Mouse (Mus musculus): ENCODE results near the gene Tmem229b. TPM values are rescaled to one million over a fixed set of nuclear protein-coding genes. Genes with fewer than 3 reads are reported as not detected.
"Not testable (repeated sequence)": the region's sequence is repeated elsewhere in the genome, so short reads cannot be mapped to it uniquely, and the experiment has no call there.

Tmem229b gene
- total RNA-seq, 2 experiments from 2014 or later: 28.0 to 28.9 TPM

DNA sequence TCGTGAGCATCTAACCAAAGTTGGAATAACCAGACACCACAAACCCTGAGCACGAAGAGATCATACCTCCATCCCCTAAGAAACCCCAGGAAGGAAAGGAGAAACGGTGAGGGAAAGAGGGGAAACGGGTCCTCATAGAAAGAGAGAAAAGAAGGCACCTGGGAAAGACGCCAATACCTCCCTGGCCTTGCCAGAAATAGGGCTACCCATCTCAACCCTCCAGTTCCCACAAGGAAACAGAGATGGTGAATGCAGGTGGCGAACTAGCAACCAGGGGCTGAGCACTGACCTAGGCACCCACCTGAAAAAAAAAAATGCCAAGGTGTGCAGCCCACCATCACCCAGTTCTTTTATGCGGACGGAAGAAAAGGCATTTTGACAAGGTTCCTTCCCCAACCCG lies 1.4 kb downstream of the Tmem229b start:
- no peak for DNase-seq

DNA sequence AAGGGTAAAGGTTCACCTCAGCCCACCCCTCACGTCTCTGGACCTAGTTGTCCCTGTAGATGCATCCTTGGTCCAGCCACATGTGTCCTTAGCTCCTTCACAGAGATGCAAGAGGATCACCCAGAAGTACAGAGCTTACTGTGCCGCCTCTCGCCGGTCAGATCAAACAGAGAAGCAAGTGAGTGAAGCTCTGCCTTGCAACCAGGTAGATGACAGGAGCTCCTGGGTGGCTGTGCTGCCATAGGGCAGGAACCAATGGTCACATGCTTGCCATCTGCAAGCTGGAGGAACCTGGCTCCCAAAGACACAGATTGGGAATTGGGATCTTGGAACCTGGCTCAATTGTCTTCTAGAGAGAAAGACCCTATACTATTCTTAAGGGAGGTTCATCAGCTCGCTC lies 2.0 kb downstream of the Tmem229b start:
- DNase-seq: no peak

DNA sequence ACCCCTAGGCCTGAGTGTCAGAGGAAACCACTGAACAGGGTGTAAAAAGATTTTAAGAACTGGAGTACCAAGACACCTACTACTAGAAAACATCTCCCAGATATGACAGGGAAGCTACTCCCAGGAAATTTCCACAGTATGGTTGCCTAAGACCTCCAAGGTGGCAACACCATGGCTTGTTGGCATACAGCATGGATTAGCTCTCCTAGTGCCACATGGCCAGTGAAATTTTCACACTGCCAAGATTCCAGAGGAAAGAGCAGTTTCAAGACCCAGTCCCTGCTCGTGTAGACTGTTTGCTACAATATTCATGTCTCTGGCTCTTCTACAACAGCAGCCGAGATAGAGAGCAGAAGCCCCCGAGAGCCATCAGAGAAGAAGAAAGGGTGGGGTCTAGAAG lies 4.4 kb downstream of the Tmem229b start:
- DNase-seq: no peak

DNA sequence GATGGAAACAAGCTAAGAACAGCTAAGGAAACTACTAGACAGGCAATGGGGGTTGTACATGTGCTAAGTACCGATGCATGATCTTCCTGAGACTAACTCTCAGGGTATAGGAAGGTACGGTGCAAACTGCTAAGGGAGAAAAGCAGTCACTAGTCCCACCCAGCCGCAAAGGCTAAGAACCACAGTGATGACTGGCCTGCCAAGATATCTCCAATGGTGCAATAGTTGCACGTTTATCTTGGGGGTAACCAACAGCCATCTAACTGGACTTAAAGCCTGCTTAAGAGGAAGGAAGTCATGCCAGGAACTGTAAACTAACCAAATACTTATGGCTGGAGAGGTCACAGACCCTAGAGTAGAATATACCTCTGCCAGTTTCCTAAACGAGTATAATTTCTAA lies 5.0 kb downstream of the Tmem229b start:
- no peak for DNase-seq

DNA sequence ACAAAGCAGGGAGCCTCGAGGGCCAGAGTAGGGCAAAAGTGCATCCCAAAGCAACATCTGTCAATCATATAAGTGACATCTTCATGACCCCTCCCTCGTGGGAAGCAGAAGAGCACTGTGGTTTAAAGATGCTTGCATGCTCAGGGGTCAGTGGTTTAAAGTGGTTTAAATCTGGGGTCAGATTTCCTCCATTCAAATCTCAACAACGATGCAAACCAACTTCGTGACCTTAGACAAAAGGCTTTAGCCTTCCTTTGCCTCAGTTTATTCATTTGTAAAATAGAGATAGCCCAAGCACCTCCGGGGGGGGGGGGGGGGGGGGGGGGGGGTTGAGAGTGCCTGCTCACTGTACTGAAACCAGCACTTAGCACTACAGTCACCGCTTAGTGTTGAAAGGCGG lies 10.7 kb downstream of the Tmem229b start:
- no peak for DNase-seq

DNA sequence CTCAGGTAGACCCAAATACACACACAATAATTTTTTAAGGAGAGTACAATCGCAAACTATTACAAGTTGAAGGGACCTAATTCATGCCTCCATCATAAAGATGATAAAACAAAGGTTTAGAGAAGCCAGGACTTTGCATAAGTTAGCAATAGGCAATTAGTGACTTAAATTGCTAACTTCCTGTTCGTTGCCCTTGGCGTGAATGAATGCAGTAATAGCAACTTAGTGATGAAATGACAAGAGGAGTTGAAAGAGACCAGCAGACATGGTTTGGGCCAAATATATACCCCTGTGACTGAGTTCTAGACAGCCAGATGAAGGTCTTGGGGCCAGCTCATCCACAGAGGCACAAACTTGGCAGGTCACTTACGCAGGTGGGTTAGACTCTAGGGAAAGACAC lies 11.2 kb downstream of the Tmem229b start:
- no peak for DNase-seq

DNA sequence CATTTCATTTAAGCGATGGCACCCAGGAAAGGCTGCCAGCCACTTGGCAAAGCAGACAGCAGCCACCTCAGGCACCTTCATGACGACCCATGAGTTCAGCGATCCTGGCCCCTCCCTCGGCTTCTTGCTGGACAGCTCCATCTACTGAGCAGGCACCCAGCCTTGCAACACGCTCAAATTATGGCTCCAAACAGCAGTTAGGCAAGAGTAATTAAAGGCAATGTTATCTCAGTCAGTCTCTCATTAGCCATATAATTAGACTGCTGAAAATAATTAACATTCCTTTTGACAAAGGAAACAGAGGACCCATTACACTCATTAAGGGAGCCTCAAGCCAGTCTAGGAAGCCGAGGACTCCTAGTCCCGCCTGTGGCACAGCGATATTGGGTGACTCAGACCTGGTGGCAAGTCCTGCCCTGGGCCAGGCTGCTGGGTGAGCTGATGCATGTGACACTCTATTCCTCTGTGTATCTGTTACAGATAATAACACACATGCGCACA lies 19.8 kb downstream of the Tmem229b start:
- DNase-seq: peak in 1 of 2 experiments; percentile 21

DNA sequence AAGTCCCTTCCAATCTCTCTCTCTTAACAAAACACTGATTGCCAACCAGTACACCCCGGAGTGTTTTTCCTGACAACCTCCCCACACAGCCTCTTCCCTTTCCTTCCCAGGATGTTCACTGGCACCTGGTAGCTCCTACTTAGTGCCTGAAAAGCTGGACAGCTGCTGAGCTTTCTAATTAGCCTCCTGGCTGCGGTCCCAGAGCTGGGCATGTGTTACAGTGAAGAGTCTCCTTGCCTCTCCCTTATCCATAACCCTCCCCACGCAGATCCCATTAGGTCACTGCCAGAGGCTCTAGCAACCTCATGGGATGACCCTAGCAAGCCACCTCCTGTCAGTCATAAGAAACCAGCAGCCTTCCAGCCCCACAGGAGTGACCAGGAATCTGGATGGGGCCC lies 23.4 kb downstream of the Tmem229b start:
- DNase-seq: peak in 1 of 2 experiments; percentile 18

DNA sequence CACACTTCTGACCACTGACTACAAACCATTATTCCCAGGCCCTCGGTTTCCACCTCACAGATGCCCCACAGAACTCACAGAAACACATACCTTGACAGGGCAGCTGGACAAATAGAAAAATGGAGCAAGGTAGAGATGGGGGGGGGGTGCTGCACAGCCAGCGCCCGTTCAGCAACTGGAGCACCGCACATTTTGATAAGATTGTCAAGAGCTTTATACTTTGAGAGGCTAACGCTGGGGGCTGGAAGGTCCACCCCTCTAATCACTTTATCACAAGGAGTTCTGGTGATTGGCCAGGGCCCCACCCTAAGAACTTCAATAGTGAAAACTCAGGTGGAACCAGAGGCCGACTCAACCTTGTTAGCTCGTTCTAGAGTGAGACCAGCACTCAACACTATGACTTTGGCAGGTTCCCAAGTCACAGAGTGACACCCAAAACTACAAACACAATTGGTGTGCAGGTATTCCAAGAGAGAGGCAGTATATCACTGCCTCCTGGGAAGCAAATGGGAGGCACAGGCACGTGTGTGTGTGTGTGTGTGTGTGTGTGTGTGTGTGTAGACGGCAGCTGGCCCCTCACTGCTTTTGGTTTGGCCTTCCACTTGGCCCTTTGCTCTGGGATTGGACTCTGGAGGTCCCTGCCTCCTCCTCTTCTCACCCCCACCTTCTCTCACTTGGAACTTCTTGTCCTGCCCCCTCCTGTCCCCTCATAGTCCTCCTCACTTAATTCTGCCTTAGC lies 24.0 kb downstream of the Tmem229b start:
- DNase-seq: no peak

DNA sequence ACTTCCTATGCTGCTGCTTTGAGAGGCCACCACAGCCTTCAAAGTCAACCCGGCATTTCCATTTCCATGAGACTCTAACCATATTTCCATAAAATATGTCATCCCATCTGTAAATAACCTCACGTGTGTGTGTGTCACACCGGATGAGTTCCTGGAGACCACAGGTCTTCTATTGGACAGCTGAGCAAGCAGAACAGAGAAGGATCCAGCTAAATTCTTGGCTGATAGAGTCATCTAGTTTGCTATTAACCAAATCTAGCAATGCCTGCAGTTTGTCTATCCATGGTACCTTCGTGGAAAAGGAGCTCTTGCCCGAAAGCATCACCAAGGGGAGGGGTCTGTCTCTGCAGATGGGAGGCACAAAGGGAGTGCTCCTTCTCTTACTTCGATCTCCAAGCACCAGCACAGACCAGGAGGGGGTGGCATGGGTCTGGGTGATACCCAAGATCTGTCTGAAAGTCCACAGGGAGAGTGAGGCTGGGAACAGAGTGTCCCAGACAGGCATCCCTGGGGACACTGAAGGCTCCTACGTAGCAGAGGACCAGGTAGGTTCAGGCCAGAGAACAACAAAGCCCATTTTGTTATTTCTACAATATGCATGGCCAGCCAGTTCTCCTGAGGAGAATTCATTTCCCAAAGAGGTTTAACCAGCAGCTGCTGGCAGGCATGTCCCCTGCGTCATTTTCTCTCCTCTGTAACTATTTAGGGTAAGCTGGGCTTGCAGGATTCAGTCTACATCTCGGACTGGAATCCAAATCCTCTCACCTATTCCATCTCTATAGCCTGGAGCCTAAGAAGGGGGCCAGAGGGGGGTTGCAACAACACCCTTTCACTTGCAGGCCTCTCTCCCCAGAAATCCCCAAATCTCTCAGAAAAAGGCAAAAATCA lies 25.2 kb downstream of the Tmem229b start:
- peak in 1 of 2 experiments; percentile 9 for DNase-seq

DNA sequence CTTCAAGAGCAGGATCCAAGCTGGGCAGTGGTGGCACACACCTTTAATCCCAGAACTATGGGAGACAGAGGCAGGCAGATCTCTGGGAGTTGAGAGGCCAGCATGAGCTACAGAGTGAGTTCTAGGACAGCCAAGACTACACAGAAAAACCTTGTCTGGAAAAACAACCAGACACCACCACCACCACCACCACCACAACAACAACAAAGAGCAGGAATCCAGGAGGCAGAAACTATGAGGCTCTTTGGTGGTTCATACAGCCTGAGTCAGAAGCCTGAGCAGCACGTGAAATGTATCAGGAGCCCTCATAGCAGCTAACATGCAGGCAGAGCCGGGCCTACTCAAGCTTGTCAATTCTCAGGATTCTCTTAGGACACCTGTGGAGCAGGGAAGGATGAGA lies 26.3 kb downstream of the Tmem229b start:
- DNase-seq: no peak

DNA sequence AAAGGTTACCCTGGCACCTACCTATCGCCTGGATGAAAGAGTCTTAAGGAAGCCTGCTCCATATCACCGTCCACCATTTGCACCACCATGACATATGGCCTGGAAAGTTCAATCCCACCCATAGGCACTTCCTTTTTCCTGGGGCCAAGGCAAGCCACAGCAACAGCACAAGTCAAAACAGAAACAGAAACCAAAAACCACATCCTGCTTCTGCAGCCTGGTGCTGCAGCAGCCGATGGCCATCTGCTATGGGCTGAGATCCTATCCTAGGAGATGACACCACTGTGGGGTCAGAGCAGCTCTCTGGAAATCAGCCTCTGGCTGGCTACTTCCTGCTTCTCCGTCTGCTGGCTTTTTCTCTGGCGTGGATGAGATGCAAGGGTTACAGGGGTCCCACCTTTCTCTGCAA lies 26.7 kb downstream of the Tmem229b start:
- DNase-seq: no peak

DNA sequence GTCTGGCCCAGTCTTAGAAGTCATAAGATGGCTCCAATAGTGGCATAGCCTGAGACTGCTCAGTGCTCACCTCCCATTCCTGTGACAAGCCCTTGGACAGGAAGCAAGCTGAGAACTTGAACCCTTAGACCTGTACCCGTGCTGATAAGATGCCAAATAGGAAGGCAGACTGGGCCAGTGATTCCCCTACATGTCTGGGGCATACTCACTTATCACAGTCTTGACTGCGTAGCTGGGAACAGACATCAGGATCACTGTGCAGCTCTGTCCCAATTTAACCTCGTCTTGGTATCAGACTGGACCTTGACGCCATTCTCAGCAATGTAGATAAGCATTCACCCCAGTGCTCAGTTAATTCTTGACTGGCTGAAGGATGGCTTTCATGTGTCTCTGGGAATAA lies 29.9 kb downstream of the Tmem229b start:
- no peak for DNase-seq

DNA sequence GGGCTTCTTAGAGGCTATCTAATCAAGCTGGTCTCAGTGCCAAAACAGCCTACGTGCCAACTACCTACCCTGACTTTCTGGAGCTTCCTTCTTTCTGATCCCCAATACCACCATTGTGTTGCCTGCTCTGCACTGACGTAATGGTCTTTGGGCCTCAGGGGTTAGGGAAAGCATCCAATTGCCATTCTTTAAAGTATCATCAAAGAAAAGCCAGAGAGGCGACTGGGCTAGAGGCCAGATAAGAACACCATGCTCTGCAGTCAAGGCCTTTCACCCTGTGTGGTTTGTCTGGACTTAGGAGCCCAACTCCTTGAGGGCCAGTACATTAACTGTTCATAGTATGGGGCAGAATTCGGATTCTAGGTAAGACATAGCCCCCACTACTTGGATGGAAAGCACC lies 30.3 kb downstream of the Tmem229b start:
- DNase-seq: no peak

DNA sequence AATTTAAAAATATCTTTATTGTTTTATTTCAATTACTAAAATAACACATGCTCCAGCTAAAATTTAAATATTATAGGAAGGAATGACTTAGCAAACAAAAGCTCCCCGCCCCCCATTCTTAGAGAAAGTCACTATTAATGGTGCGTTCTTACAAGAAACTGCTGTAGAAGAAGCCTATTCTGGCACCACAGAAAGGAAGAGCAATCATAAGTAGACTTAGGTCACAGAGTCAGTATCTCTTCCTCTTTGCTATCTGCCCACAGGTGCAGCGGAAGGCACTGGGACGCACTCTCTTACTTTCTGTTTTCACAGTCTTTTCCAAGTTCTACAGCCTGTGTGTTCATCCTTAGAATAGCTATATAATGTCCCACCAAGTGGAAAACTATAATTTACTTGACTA lies 31.6 kb downstream of the Tmem229b start:
- no peak for DNase-seq

DNA sequence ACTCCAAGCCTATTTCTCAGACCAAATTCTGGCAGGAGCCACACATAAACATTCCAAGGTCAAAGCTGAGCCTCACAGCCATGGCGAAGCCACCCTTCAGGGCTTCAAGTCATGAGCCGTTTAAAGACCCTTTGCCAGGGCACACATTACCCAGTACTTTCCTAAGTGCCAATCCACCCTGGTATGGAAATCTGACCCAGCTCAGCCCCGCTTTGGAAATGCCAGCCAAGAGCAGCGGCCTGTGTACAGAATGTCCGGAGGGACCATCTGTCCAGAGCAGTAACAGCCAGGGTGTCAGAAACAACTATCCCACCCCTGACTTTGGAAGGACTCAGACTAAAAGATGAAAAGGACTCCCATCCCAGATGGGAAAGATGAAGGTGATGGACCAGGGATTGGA lies 32.7 kb downstream of the Tmem229b start:
- DNase-seq: no peak

DNA sequence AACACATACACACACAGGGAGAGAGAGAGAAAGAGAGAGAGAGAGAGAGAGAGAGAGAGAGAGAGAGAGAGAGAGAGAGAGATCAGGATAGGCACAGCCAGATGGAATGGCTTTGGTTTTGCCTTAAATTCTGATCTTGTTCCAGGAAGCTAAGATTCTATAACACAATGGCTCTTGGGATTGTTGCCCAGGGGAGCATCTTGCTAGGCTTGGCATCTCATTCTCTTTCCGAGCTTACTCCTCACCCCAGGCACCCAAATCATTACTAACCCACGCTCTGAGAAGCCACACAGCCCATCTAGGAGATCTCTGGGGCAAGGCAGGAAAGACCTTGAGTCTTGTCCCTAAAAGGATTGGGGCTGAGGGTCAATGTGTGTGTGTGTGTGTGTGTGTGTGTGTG lies 33.6 kb downstream of the Tmem229b start:
- DNase-seq: no peak

DNA sequence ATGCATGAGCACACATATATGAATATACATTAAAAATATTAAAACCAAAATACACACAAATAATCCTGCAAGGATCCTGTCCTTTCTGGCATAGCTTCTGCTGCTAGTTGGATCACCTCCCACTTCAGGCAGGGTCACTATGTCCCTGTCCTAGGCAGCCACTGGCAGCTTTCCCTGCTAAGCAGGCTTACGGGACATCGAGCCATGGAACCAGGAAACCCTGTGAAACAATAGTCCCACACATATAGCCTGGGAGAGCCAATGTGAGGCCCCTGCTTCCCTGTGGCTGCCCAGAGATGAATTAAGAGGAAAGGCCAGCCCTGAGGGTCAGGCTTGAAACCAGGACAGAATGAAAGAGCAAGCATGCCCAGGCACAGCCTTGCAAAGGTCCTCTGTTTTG lies 35.8 kb downstream of the Tmem229b start:
- no peak for DNase-seq

DNA sequence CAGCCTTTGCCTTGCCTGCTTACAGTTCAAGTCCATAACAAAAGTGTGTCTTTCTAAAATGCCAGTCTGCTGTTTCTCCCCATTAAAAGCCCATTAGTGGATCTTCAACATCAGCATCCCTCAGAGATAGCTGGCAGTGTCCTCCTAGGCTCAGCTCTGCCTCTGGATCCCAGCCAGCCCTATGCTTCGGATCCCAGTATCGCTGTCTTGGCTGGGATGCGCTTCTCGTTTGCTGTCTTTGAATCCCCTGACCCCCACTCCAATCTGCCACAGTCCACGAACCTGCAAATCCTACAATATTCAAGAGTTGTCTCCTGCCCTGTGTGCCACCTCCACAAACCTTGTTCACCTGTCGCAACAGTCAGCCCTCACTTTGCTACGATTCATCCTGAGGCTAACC lies 36.7 kb downstream of the Tmem229b start:
- no peak for DNase-seq

DNA sequence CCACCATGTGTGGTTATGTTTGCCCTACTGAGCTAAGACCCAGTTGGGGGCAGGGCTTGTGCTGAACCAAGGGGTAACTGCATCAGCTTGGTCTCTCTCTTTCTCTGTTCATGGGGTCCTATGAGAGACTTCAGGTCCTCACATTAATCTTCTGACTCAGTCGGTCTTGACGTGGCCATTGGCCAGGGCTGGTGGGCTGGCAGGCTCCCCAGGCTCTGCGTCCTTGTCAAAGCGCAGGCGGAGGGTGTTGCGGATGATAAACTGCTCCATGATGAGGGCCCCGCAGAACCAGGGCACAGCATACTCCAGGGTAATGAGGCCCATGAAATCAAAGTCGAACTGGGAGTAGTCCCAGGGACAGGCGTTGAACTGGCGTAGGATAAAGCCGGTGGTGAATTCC lies 42.9 kb downstream of the Tmem229b start:
- DNase-seq: not testable (repeated sequence)

DNA sequence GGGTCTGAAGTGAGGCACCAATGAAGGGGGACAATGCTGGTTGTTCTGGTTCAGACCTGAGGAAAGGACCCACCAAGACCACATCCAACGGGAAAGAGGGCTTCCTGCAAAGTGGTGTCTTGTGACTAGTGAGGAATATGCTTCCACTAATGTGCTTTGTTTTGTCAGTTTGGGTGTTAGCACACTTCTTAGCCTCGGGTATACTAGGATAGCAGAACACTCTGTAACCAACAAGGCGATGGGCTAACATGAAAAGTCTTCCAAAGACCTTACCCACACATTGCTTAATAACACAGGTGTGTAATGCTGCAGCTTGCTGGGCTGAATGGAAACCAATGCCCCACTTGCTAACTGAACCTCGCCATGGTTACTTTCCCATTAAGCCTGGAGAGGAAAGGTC lies 51.0 kb downstream of the Tmem229b start:
- DNase-seq: no peak

DNA sequence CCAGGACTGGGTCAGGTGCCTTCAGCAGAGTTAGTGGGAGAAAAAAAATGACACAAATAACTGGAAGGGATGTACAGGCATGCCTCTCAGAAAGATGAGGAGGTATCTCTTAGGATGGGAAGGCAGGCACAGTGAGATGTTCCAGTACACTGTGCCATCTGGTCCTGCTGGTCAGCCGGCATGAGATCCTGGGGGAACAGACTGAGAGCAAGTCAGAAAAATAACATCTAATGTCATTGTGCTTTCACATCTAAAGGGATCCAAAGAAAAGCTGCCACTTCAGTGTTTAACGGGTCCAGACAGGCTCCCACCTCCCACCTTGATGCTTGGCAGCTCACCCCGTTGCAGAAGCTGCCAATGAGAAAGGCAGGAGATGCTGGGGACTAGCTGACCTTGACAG lies 54.9 kb downstream of the Tmem229b start:
- peak; percentile 16 to 21 for DNase-seq

DNA sequence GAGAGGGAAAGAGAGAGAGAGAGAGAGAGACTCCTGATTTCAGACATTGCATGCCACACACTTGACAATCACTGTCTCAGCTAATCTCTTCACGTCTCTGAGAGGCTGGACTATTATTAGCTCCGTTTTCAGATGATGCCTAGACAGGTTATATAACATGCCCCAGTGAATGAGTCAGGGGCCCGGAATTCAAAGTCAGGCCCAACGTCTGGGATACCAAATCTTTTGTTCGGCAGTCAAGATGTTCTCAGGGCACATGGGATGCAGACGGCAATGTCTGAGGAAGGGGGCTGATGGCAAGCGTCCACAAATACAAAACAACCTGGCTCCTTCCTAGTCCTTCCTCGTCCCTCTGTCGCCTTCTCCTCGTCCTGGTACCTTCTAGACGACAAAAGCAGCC lies 55.4 kb downstream of the Tmem229b start:
- DNase-seq: peak in 1 of 2 experiments; percentile 16

DNA sequence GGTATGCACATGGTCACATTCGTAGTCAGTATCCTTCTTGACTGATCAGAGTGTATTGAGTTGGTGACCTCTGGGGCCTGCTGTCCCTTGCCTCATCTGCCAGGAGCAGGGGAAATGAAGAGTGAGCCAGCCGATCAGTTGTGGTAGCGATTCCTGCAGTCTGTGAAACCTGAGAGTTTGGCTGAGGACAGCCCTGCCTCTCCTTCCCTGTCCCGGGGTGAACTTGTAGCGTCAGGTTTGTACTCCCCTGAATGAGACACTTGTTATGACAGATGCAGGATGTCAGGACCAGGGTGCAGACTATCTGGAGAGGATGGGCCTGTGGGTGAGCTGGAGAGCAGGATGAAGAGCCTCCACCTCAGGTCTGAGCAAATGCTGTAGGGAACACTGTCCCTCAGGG lies 59.8 kb downstream of the Tmem229b start:
- no peak for DNase-seq

All from layer of hippocampus, postnatal 36 days (tissue).